Mouse (Mus musculus): ENCODE measurements around the gene Vmn2r117.
"Not testable (repeated sequence)": the region's sequence is repeated elsewhere in the genome, so short reads cannot be mapped to it uniquely, and the experiment has no call there.

Gene Vmn2r117

DNA sequence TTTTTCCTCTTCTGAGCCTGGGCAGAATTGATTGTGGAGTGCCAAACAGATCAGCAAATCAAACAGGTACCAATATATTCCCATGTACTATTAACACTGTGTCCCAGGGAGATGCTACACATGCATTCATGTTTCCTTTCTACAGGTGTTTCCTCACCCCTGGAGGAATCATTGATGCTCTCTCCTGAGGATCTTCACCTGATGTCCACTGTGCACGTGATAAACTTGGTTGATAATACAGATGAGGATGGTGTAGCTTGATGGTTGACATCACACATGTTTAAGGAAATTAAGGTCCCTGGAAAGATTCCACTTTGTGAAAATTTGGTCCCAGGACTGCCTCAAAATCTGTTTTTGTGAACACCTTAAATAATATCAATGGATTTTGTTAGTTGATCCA, at the start of gene Vmn2r117:
Gene Vmn2r117, minus strand, starts transcription at position 101 of the 400 bp plus-strand sequence.
- DNase-seq = not testable (repeated sequence)

DNA sequence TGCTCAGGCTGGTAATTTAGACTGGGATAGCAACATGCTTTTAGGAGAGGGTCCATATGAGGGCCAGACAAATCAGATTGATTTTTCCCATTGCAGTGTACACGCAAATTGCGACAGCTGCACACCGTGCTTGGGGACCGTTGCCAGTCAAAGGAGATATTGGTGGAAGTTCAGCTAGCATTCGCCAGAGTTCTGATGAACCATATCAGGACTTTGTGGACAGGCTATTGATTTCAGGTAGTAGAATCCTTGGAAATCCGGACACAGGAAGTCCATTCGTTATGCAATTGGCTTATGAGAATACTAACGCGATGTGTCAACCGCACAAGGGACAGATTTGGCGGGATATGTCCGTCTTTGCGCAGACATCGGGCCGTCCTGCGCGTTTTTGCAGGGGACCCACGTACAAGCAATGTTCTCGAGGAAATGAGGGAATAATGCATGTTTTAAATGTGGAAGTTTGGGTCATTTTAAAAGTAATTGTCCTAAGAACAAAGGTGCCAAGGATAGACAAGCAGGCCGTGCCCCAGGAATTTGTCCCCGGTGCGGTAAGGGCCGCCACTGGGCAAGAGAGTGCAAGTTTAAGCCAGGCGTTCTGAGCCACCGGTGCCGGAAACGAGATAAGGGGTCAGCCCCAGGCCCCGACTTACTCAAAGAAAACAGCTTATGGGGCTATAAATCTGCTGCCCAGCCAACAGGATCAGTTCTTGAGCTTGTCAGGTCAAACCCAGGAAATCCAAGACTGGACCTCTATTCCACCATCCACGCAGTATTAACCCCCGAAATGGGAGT, 43.6 kb upstream of the Vmn2r117 start:
- not testable (repeated sequence) for DNase-seq

DNA sequence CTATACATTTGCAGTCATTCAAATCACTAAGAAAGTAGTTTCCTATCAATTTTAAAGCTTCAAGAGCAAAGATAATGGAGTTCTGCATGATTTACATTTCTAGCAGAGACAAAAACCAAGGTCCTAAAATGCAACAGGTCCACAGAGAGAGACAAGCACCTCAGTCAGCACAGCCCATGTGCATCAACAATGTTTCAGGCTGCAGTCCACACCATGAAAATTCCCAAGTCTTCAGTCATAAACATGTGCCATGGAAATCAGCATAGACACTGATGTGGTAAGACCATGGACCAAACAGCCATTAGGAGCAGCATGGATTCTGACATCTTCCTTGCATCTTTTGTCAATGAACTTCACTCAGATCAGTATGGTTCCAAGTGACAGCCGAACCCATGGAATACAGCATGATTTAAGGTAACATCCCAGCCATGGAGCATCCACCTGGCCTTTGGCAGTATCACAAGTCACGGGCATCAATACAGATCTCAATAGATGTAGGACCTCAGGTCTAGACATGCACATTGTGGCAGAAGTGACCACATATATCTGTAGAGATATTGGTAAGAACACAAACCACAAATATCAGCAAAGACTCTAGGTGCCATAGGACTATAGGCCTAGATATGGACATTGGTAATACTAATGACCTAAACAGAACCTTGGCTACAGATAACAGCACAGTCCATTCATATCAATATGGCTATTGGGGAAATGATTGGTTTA, 39.4 kb upstream of the Vmn2r117 start:
- no peak for DNase-seq

DNA sequence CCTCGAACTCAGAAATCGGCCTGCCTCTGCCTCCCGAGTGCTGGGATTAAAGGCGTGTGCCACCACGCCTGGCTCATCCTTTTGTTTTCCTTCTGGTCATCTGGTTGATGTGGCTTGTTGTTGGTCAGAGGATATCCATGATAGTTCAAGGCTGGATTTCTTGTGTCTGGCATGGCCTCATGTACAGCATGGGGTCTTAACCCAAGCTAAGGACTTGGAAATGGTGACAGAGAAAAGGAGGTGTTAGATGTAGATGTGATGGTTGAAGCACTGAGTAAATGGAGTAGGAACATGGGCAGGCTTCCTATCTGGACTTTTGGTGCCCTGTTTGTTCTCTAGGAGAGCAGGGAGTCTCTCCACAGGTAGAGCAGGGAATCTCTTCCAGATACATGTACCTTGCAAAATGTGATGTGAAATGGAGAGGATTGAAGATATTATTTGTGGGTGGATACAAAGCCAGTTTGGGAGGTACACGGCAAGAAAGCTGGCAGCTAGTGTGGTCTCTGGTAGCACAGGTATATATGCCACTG, 46.3 kb downstream of the Vmn2r117 start:
- no peak for DNase-seq

Measured in cerebellum, adult 9-11 months (tissue).